ENCODE assay signal across 12 mouse cellular contexts in the genomic region with DNA sequence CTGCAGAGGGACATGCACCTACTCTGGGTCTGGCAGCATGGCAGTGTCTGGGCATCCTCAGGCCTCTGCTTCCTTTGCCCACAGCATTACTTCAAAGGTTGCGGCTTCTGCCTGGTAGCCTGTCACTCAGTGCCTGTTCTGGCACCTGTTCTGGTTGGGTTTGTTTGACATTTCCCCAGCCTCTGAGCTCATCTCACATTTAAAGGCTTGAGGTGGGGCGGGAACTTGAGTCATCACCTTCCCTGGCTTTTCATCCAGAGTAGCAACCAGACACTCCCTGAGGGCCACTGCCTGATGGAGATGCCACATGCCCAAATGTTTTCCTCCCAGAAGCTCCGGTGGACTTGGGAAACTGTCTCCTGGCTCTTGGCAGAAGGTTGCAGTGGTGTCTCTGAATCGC. TPM values are rescaled to one million over a fixed set of nuclear protein-coding genes. Genes with fewer than 3 reads are reported as not detected.
DNase-seq lines count a peak whose midpoint lies in the region; ATAC-seq and TF ChIP-seq lines count a peak whose summit lies in the region.
"Had no signal": no experiment of that assay in that cellular context is flagged by ENCODE, and none has a peak within 500 bp of the region (broad histone marks: within the 10 kb centered on the region; RNA-seq: fewer than 3 reads in every experiment).

No protein-coding gene starts in this region.

- H3K4me2 ChIP-seq in hindbrain, postnatal 0 days (ENCODE audit: low read depth, low read length) = no peak overlapping the region
- no peak overlapping the region for H3K4me2 ChIP-seq in limb, embryonic 15.5 days

- peak; percentile 41 for DNase-seq in cerebellum, adult 8-10 months
- no peak for DNase-seq in cerebellum, adult 11 months
- DNase-seq in hindbrain, embryonic 10.5 days (ENCODE audit: low spot score) = no peak
- DNase-seq in hindbrain, postnatal 0 days (ENCODE audit: low spot score) = no peak
- DNase-seq in cerebellum, postnatal 36 days = peak; percentile 24 to 43
- DNase-seq in spleen, adult 18-20 months = no peak
- DNase-seq in frontal cortex, postnatal 36 days (ENCODE audit: low spot score in 2 of 2) = no peak
- DNase-seq: adrenal gland, postnatal 14 days; kidney, postnatal 36 days; lung, embryonic 14.5 days had no signal

- H3K27me3 ChIP-seq in hindbrain, embryonic 10.5 days (ENCODE audit: insufficient read depth, poor library complexity, severe bottlenecking) = no peaks in the 10 kb centered on the region
- no peaks in the 10 kb centered on the region for H3K27me3 ChIP-seq in hindbrain, postnatal 0 days (ENCODE audit: insufficient read depth, low read length)
- no peaks in the 10 kb centered on the region for H3K27me3 ChIP-seq in limb, embryonic 15.5 days
- H3K27me3 ChIP-seq: Patski had no signal

- ATAC-seq in hindbrain, postnatal 0 days = no peak
- no peak for ATAC-seq in limb, embryonic 15.5 days (ENCODE audit: insufficient number of reproducible peaks, low FRiP score, low TSS enrichment, low read depth)
- ATAC-seq: Patski had no signal

- TF ChIP-seq CTCF in hindbrain, postnatal 0 days (IDR thresholded peaks at IDR 0.05; ENCODE audit: low read depth) = no peak

- H3K9me3 ChIP-seq in hindbrain, embryonic 10.5 days = no peaks in the 10 kb centered on the region
- H3K9me3 ChIP-seq in hindbrain, postnatal 0 days (ENCODE audit: low read length) = no peaks in the 10 kb centered on the region
- H3K9me3 ChIP-seq in limb, embryonic 15.5 days = no peaks in the 10 kb centered on the region

- H3K4me1 ChIP-seq in hindbrain, embryonic 10.5 days (replicated peaks) = peaks cover 76% of the 10 kb centered on the region
- peaks cover 49% of the 10 kb centered on the region for H3K4me1 ChIP-seq in hindbrain, postnatal 0 days (ENCODE audit: insufficient read depth, low read length)
- peaks cover 63% of the 10 kb centered on the region for H3K4me1 ChIP-seq in limb, embryonic 15.5 days

- H3K9ac ChIP-seq in hindbrain, postnatal 0 days (replicated peaks; ENCODE audit: low read length) = no peak overlapping the region
- H3K9ac ChIP-seq in limb, embryonic 15.5 days = no peak overlapping the region
- H3K9ac ChIP-seq: lung, embryonic 14.5 days had no signal

- no peak overlapping the region for H3K4me3 ChIP-seq in hindbrain, embryonic 10.5 days
- no peak overlapping the region for H3K4me3 ChIP-seq in hindbrain, postnatal 0 days (ENCODE audit: low read length)
- no peak overlapping the region for H3K4me3 ChIP-seq in limb, embryonic 15.5 days

- WGBS in hindbrain, embryonic 10.5 days = 85% methylated on average over 4 of the region's 4 CpGs
- 68% methylated on average over 4 of the region's 4 CpGs for WGBS in hindbrain, postnatal 0 days
- WGBS in limb, embryonic 15.5 days = 50% methylated on average over 4 of the region's 4 CpGs

- peaks cover 18% of the 10 kb centered on the region for H3K36me3 ChIP-seq in hindbrain, embryonic 10.5 days
- no peaks in the 10 kb centered on the region for H3K36me3 ChIP-seq in hindbrain, postnatal 0 days (ENCODE audit: insufficient read depth, low read length)
- no peaks in the 10 kb centered on the region for H3K36me3 ChIP-seq in limb, embryonic 15.5 days

- peak overlapping the region; percentile 40; the same call in 1 of the 2 replicates for H3K27ac ChIP-seq in hindbrain, embryonic 10.5 days
- no peak overlapping the region for H3K27ac ChIP-seq in hindbrain, postnatal 0 days
- peak overlapping the region; percentile 83 for H3K27ac ChIP-seq in limb, embryonic 15.5 days

RNA-seq across cellular contexts. Expression of a gene that starts 50.3 kb away (rescaled TPM):
- 86.1 and 126 TPM in 2 replicates for polyA plus RNA-seq in hindbrain, embryonic 10.5 days (2016; fragmentation: Nextera tagmentation; extraction: Ambion mirVana)
- 38.4 and 41.7 TPM in 2 replicates for total RNA-seq in hindbrain, postnatal 0 days (2014; rRNA removed)
- 32.5 and 38.4 TPM in 2 replicates for polyA plus RNA-seq in hindbrain, postnatal 0 days (2015; fragmentation: Nextera tagmentation; extraction: Ambion mirVana)
- polyA plus RNA-seq in limb, embryonic 15.5 days (2015; fragmentation: Nextera tagmentation; extraction: Ambion mirVana) = 219 and 273 TPM in 2 replicates

Comparison
In these comparisons a context has a peak if more than half of its experiments do, and no peak if none do; other contexts are left out.
1. DNase-seq: peak in cerebellum, adult 8-10 months (single experiment) and cerebellum, postnatal 36 days (2 of 2); none in cerebellum, adult 11 months (single experiment), hindbrain, embryonic 10.5 days (single experiment), hindbrain, postnatal 0 days (single experiment), spleen, adult 18-20 months (0 of 2) and frontal cortex, postnatal 36 days (0 of 2).